Mouse (Mus musculus) testis, adult 2 months (tissue): Measurements from ENCODE around the gene Atp5b. TPM values are rescaled to one million over a fixed set of nuclear protein-coding genes. Genes with fewer than 3 reads are reported as not detected.
"Not testable (repeated sequence)": the region's sequence is repeated elsewhere in the genome, so short reads cannot be mapped to it uniquely, and the experiment has no call there.

Source experiments
- H3K27ac ChIP-seq: fragments of 200-500 bp; 2 replicates; pipeline ENCODE4 v1.5.1; 2012; ENCODE audit warnings: low read depth, low read length; ENCODE audit not compliant: control insufficient read depth, insufficient read depth
- H3K27me3 ChIP-seq: fragments of 200-500 bp; 2 replicates; pipeline ENCODE4 v1.6.1; 2012; ENCODE audit warnings: mild to moderate bottlenecking, low read length, moderate library complexity; ENCODE audit not compliant: control insufficient read depth, insufficient read depth
- H3K36me3 ChIP-seq: fragments of 200-500 bp; 2 replicates; pipeline ENCODE4 v1.6.1; 2012; ENCODE audit warnings: mild to moderate bottlenecking, low read length; ENCODE audit not compliant: control insufficient read depth, insufficient read depth
- H3K4me1 ChIP-seq: fragments of 200-500 bp; 2 replicates; pipeline ENCODE4 v1.6.1; 2012; ENCODE audit warnings: low read length; ENCODE audit not compliant: control insufficient read depth, insufficient read depth
- H3K4me3 ChIP-seq: fragments of 200-500 bp; 2 replicates; pipeline ENCODE4 v1.5.1; 2012; ENCODE audit warnings: low read depth, mild to moderate bottlenecking, low read length, moderate library complexity, mixed read lengths; ENCODE audit not compliant: control insufficient read depth
- CTCF ChIP-seq: fragments of 200-500 bp; IDR thresholded peaks from 2 replicates; pipeline ENCODE4 v1.5.1; 2012; ENCODE audit warnings: low read depth, mild to moderate bottlenecking, inconsistent platforms, low read length, moderate library complexity; ENCODE audit not compliant: control insufficient read depth, insufficient read depth, insufficient replicate concordance
- POLR2A ChIP-seq: fragments of 200-500 bp; IDR thresholded peaks from 2 replicates; pipeline ENCODE4 v1.6.1; 2012; ENCODE audit warnings: low read depth, mild to moderate bottlenecking, inconsistent platforms, low read length, moderate library complexity; ENCODE audit not compliant: control insufficient read depth
- polyA plus RNA-seq: library from polyadenylated mRNA; depleted of rRNA; stranded (reverse); fragments of >200 nt; gene quantifications from 2 replicates; pipeline ENCODE4 v1.2.3, GENCODE M21; 2012

The Atp5b gene
- polyA plus RNA-seq, 1 experiment, result 805 TPM

- Histone ChIP-seq H3K4me3 (peak overlapping the region; percentile 100), H3K4me1 (peaks cover 3% of the 10 kb centered on the region), H3K27me3 (no peaks in the 10 kb centered on the region), H3K27ac (peak overlapping the region; percentile 99), H3K36me3 (peaks cover 4% of the 10 kb centered on the region)
- TF ChIP-seq CTCF (no peak), POLR2A (no peak)
Observed at GRCm38 (mm10) chr10:128058184-128058583, 24.9 kb upstream of the Atp5b start.

GRCm38 (mm10) chr10:128058601-128059151 is 24.4 kb upstream of the Atp5b start, which contains the start of gene Ptges3:
Gene Ptges3, plus strand, starts transcription at chr10:128058954.
- Histone ChIP-seq H3K4me1 (peaks cover 3% of the 10 kb centered on the region), H3K27me3 (no peaks in the 10 kb centered on the region), H3K4me3 (peak within 1 kb of the TSS; percentile 100), H3K36me3 (peaks cover 4% of the 10 kb centered on the region), H3K27ac (peak within 1 kb of the TSS; percentile 99)
- TF ChIP-seq POLR2A (peak; percentile 91), CTCF (no peak)

- peaks cover 4% of the 10 kb centered on the region for H3K36me3 ChIP-seq
- peak overlapping the region; percentile 100 for H3K4me3 ChIP-seq
- no peaks in the 10 kb centered on the region for H3K27me3 ChIP-seq
- H3K4me1 ChIP-seq, result peaks cover 3% of the 10 kb centered on the region
- peak overlapping the region; percentile 99 for H3K27ac ChIP-seq
- TF ChIP-seq POLR2A, result peak; percentile 16; the same call in 1 of the 2 replicates
- no peak for TF ChIP-seq CTCF
Observed at GRCm38 (mm10) chr10:128059207-128059981, 23.7 kb upstream of the Atp5b start.

GRCm38 (mm10) chr10:128061109-128061508 is 22.0 kb upstream of the Atp5b start:
- Histone ChIP-seq H3K27me3 (no peaks in the 10 kb centered on the region), H3K36me3 (peaks cover 4% of the 10 kb centered on the region), H3K4me1 (peaks cover 3% of the 10 kb centered on the region), H3K4me3 (peak overlapping the region; percentile 67), H3K27ac (no peak overlapping the region)
- no peak for TF ChIP-seq POLR2A
- TF ChIP-seq CTCF, result no peak

GRCm38 (mm10) chr10:128062221-128062989 is 20.7 kb upstream of the Atp5b start:
- peaks cover 4% of the 10 kb centered on the region for H3K36me3 ChIP-seq

GRCm38 (mm10) chr10:128066072-128066471 is 17.0 kb upstream of the Atp5b start:
- no peak for TF ChIP-seq POLR2A
- TF ChIP-seq CTCF, result no peak
- Histone ChIP-seq H3K4me3 (no peak overlapping the region), H3K4me1 (no peaks in the 10 kb centered on the region; the same call in 1 of the 2 replicates), H3K36me3 (no peaks in the 10 kb centered on the region; the same call in 1 of the 2 replicates), H3K27ac (no peak overlapping the region), H3K27me3 (no peaks in the 10 kb centered on the region)

More at GRCm38 (mm10) chr10:128062221-128062989, 20.7 kb upstream of the Atp5b start:
- Histone ChIP-seq H3K27me3 (no peaks in the 10 kb centered on the region), H3K4me3 (no peak overlapping the region; the same call in 1 of the 2 replicates), H3K27ac (no peak overlapping the region), H3K4me1 (peaks cover 2% of the 10 kb centered on the region)
- TF ChIP-seq POLR2A (no peak), CTCF (no peak)

GRCm38 (mm10) chr10:128069201-128069600 is 13.9 kb upstream of the Atp5b start:
- Histone ChIP-seq H3K4me1 (no peaks in the 10 kb centered on the region), H3K27ac (no peak overlapping the region), H3K4me3 (no peak overlapping the region), H3K36me3 (peaks cover 1% of the 10 kb centered on the region; the same call in 1 of the 2 replicates), H3K27me3 (no peaks in the 10 kb centered on the region)
- TF ChIP-seq CTCF (no peak), POLR2A (no peak)

GRCm38 (mm10) chr10:128070432-128070831 is 12.6 kb upstream of the Atp5b start:
- not testable (repeated sequence) for H3K36me3 ChIP-seq, H3K4me1 ChIP-seq, H3K27me3 ChIP-seq

GRCm38 (mm10) chr10:128078269-128078668 is 4.8 kb upstream of the Atp5b start:
- not testable (repeated sequence) for H3K4me3 ChIP-seq, H3K4me1 ChIP-seq, H3K36me3 ChIP-seq, H3K27me3 ChIP-seq, H3K27ac ChIP-seq

More at GRCm38 (mm10) chr10:128070432-128070831, 12.6 kb upstream of the Atp5b start:
- not testable (repeated sequence) for H3K27ac ChIP-seq, H3K4me3 ChIP-seq
